Mouse (Mus musculus) embryo, embryonic 9.5 days (tissue): ENCODE data around the gene Olfr97.
A peak's percentile ranks its signal among the peaks of the same experiment; 100 is the strongest.

Source experiments
- DNase-seq: peaks from one replicate; pipeline ENCODE4 v3.0.0-alpha.2; 2017; ENCODE audit errors: extremely low spot score

The Olfr97 gene

DNA sequence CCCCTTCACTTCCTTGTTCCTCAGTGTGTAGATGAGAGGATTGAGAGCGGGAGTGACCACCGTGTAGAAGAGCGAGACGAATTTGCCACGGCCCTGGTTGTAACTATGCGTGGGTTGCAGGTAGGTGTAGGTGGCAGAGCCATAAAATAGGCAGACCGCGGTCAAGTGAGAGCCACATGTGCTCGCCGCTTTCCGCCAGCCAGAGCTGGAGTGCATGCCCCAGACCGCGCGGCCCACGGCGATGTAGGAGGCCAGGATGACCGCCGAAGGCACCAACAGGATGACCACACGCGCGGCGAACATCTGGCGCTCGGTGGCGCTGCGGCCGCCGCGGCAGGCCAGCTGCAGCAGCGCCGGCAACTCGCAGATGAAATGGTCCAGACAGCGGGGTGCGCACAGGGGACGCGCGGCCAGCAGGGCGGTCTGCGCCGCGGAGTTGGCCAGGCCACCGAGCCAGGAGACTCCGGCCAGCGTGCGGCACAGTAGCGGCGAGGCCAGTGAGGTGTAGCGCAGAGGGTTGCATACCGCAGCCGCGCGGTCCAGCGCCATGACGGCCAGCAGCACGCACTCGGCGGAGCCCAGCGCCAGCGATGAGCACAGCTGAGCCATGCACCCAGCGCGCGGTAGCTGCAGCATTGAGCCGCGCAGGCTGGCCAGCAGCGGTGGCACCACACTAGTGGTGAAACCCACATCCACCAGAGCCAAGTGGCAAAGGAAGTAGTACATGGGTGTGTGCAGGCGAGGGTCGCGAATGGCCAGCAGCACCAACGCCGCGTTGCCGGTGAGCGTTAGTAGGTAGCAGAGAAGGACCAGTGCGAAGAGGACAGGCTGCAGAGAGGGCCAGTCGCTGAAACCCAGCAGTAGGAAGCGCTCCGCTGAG lies 40.0 kb downstream of the Olfr97 start:
- peak; percentile 76 for DNase-seq

DNA sequence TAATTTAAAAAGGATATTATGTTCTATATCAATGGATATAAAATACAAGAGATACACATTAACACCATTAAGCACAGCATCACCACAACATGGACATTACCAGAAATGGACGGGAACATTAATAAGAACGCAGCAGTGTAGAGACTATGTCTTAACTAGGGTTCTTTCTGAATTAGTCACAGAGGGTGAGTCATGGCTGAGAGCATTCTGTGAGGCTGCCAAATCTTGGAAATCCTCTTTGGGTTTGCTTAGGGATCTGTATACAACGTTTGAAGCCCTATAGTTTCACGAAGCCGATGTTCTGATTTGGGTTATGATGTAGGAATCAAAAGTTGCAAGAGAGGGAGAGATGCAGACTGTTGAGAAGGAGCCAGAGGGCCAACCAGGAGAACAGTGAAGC lies 42.3 kb downstream of the Olfr97 start:
- no peak for DNase-seq

DNA sequence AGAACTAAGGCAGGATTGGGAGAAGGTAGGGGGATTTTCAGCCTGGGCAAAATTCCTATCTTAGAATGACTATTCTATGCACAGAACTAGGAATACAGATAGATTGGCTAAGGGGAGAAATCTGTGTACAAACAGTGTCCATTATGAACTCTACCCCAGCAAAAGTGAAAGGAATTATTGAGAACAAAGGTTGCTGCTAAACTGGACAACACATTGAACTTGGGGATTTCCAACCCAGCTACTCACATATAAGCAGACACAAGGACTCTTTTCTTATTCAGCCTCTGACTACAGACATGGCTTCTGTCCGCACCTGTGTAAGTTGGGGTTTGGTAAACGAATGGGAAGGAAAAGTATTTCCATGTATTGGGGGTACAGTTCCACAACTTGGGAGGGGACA lies 43.5 kb downstream of the Olfr97 start, which contains the start of gene Ubd:
Ubd (plus strand) TSS at position 237 of the 400 bp plus-strand sequence.
- DNase-seq, result no peak

DNA sequence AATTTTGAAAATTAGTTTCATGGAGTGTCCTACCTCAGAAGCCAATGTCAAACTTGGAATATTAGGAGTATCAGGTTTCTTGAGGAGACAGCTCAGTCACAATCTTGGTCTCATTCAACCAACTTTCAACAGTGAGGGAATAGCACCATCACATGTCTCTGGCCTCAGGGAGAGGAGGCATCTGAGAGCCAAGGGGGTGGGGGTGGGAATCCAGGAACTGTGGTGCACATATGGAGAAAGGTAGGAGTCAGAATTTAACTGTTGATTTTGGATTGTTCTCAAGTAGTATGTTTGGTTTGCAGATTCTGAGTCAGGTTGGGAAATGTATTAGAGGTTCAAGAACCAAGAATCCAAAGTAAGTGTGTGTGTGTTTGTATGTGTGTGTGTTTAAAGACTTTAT lies 44.1 kb downstream of the Olfr97 start:
- DNase-seq, result no peak

DNA sequence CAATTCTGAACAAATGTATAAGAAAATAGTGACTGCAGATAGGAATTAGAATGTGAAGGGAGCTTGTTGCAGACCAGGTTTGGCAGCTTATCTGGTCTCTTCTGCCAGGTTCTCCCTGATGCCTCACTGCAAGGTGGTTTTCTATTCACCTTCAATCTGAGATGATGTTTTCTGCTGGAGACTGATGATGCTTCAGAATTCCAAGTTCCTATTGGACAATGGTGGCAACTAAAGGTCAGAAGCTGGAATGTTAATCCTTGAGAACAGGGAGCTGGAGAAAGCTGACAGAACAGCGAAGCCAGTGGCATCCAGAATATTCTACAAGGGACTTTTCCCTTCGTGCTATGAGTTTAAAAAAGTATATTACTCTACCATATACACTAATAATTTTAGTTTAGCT lies 46.4 kb downstream of the Olfr97 start:
- peak; percentile 18 for DNase-seq

DNA sequence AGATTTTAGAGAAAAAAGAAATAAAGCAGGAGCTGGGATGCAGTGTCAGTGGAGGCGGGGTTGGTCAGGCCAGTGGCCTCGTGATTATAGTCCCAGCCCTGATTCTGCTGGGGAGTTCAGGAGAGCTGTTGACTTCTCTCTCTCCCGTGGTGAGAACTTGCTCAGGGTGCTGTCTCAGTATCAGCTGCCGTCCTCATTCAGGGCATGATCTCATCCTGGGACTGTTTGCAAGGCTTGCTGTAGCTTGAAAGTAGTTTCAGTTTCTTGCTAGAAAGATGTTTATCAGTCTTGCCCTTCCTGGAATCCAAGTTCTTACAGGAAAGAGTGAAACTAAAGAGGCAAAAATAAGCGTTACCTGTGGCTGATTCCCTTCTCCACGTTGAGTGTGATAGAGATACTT lies 51.7 kb downstream of the Olfr97 start:
- DNase-seq, result no peak
